Mouse (Mus musculus): ENCODE data around the gene Nek7. TPM values are rescaled to one million over a fixed set of nuclear protein-coding genes. Genes with fewer than 3 reads are reported as not detected.

The Nek7 gene
- polyA plus RNA-seq, 1 experiment from 2014 or later = 66.2 TPM

DNA sequence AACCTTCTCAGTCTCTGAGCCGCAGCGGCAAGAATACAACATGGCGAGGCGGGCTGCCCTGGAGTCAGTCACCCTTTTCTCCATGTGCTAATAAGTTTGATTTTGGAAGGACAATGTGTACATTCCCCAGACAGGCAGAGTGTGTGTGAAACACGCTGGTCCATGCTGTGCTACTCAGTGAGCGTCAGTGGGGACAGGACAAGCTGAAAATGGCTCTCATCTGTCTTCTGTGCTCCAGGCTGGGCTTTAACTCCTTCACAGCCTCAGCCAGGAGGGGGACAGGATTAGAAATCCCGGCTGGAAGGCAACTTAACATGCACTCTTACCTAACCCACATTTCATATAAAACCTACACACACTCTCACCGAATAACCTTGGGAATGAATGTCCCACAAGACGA, 120.5 kb downstream of the Nek7 start:
- Histone ChIP-seq H3K4me3 (ENCODE audit: inconsistent target) (no peak overlapping the region), H3K79me2 (ENCODE audit: inconsistent target) (no peaks in the 10 kb centered on the region; the same call in 1 of the 2 replicates), H3K36me3 (ENCODE audit: inconsistent target) (peaks cover 28% of the 10 kb centered on the region), H3K27ac (no peak overlapping the region)
- 95% methylated on average over 9 of the region's 9 CpGs for WGBS (ENCODE audit: missing documents)

DNA sequence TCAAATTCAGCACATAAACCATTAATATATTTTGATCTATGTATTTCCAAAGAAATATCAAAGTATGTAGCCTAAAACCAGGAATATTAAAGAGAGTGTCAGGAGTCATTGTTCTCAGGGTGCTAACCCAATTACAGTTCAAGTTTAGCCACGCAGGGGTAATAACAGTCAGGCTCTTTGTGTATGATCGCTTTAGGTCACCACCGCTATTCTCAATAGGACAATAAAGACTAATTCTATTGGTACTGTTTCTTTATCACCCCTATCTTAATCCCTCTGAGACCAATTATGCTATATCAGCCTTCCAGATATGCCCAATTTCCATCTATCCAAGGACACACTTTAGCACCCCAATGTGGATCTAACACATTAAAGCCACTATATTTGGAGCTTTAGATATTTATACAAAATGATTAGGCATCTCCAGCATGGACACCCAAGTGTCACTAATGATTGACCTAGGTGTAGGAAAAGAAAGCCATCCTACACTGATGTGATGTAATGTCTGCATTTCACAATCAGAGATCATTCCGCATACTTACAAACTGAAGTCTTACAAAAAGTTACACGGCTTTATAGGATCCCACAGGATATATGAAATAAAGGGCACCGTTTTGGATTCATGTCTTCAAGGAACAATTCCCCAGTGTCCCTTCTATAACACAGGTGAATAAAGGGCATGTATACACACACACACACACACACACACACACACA, 128.4 kb downstream of the Nek7 start:
- WGBS (ENCODE audit: missing documents) = 95% methylated on average over 6 of the region's 6 CpGs
- no peak overlapping the region for H3K4me3 ChIP-seq (ENCODE audit: inconsistent target)
- no peak overlapping the region for H3K27ac ChIP-seq
- peaks cover 13% of the 10 kb centered on the region; the same call in 1 of the 2 replicates for H3K36me3 ChIP-seq (ENCODE audit: inconsistent target)
- H3K79me2 ChIP-seq (ENCODE audit: inconsistent target) = no peaks in the 10 kb centered on the region

DNA sequence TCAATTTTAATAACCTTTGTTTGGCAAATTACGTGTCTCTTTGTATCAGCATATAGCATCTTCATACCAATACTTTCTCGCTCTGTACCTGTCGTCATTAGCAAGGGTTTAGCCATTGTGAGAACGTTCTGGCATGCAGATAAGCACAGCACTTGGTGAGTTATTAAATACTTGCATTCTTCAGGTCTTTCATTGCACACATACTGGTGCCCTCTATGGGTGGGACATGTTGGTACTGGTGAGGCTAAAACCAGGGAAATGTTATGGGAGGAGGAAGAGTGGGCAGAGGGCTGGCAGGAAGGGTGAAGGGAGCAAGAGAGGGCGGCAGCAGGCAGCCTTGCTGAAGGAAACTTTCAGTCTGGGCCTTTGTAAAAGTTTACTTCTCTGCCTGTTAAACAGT, 132.4 kb downstream of the Nek7 start:
- 93% methylated on average over 5 of the region's 5 CpGs for WGBS (ENCODE audit: missing documents)
- H3K36me3 ChIP-seq (ENCODE audit: inconsistent target) = peaks cover 26% of the 10 kb centered on the region
- no peak overlapping the region for H3K27ac ChIP-seq
- no peak overlapping the region for H3K4me3 ChIP-seq (ENCODE audit: inconsistent target)
- no peaks in the 10 kb centered on the region for H3K79me2 ChIP-seq (ENCODE audit: inconsistent target)

GRCm38 (mm10) chr1:138480694-138481093, 139.2 kb downstream of the Nek7 start:
- Histone ChIP-seq H3K27ac (no peak overlapping the region), H3K36me3 (ENCODE audit: inconsistent target) (peaks cover 8% of the 10 kb centered on the region), H3K4me3 (ENCODE audit: inconsistent target) (no peak overlapping the region), H3K79me2 (ENCODE audit: inconsistent target) (no peaks in the 10 kb centered on the region)
- WGBS (ENCODE audit: missing documents) = 50% methylated on average over 1 of the region's 1 CpGs

- Histone ChIP-seq H3K79me2 (ENCODE audit: inconsistent target) (no peaks in the 10 kb centered on the region), H3K27ac (no peak overlapping the region), H3K4me3 (ENCODE audit: inconsistent target) (no peak overlapping the region), H3K36me3 (ENCODE audit: inconsistent target) (no peaks in the 10 kb centered on the region)
- 56% methylated on average over 2 of the region's 2 CpGs for WGBS (ENCODE audit: missing documents)
Measured at GRCm38 (mm10) chr1:138465352-138465751, 154.6 kb downstream of the Nek7 start.

DNA sequence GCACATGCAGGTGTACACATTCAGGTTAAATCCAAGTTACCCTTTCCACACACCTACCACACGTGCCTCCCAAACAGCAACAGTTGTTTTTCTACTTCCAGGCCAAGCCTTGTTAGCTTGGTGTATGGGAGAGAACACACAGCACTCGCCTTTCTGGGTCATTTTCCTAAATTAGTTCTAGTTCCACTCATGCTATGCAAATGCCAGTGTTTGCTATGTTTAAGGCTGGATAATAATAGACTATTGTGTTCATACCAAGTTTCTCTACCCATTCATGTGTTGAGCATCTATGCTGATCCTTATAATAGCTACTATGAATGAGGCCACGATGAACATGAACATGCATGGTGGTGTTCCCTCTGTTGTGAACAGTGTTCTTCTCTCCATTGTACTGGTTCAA, 158.5 kb downstream of the Nek7 start:
- Histone ChIP-seq H3K36me3 (ENCODE audit: inconsistent target) (no peaks in the 10 kb centered on the region), H3K27ac (no peak overlapping the region), H3K79me2 (ENCODE audit: inconsistent target) (no peaks in the 10 kb centered on the region), H3K4me3 (ENCODE audit: inconsistent target) (no peak overlapping the region)
- 100% methylated on average over 3 of the region's 3 CpGs for WGBS (ENCODE audit: missing documents)

- Histone ChIP-seq H3K4me3 (ENCODE audit: inconsistent target) (no peak overlapping the region), H3K79me2 (ENCODE audit: inconsistent target) (no peaks in the 10 kb centered on the region), H3K36me3 (ENCODE audit: inconsistent target) (no peaks in the 10 kb centered on the region), H3K27ac (no peak overlapping the region)
- 89% methylated on average over 2 of the region's 2 CpGs for WGBS (ENCODE audit: missing documents)
Measured at GRCm38 (mm10) chr1:138449476-138449851, 170.5 kb downstream of the Nek7 start.

DNA sequence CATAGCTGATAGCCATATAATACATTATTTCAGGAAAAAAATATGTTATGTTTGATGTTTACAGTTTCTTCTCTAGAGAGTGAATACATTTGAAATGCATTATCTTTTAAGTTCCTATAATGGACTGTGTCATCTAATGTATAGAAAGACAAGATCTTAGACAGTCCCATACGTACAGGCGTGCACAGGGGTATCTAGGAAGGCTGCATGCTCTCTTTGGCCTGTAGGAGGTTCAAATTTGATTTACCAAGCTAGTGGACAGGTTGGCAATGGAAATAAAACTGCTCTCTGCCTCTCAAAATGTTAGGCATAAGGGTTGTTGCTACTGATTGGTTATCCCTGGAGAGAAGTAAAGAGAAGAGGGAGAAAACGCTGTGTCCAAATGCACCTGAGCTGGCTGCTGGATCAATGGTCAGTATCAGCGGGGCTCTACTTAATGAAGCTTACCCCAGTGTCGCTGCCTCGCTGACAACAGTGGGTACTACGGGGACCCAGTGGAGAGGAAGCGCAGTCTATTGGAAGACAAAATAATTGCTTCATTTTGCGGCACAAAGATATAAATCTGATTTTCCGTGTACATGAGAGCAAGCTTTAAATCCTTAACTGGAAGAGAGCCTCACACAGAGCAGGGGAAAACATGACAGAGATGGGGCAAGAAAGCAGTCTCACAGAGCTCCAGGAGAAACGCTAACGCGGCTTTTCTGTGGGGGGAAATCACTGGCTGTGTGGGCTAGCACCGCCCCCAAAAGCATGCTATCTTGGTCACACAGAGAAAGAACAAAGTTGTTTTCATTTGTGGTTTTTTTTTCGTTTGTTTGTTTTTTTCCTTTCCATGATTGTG, 171.1 kb downstream of the Nek7 start:
- no peaks in the 10 kb centered on the region for H3K79me2 ChIP-seq (ENCODE audit: inconsistent target)
- no peak overlapping the region for H3K4me3 ChIP-seq (ENCODE audit: inconsistent target)
- no peak overlapping the region for H3K27ac ChIP-seq
- 64% methylated on average over 15 of the region's 15 CpGs for WGBS (ENCODE audit: missing documents)
- no peaks in the 10 kb centered on the region for H3K36me3 ChIP-seq (ENCODE audit: inconsistent target)

- no peak overlapping the region for H3K4me3 ChIP-seq (ENCODE audit: inconsistent target)
- WGBS (ENCODE audit: missing documents) = 100% methylated on average over 1 of the region's 1 CpGs
Measured at GRCm38 (mm10) chr1:138446846-138447245, 173.1 kb downstream of the Nek7 start.

More at GRCm38 (mm10) chr1:138446846-138447245, 173.1 kb downstream of the Nek7 start:
- H3K36me3 ChIP-seq (ENCODE audit: inconsistent target) = no peaks in the 10 kb centered on the region
- H3K79me2 ChIP-seq (ENCODE audit: inconsistent target) = no peaks in the 10 kb centered on the region
- H3K27ac ChIP-seq = no peak overlapping the region

Other genes starting within 250 kb of the Nek7 start
- not detected in 3 replicates for gene Lhx9, start 228.4 kb upstream of the Nek7 start, polyA plus RNA-seq (2018)
- gene 2310009B15Rik, start 236.7 kb upstream of the Nek7 start, polyA plus RNA-seq (2018) = 5.2 to 14.8 TPM (median 11.9 TPM) in 3 replicates

All from macrophage (primary cell).